Comparison of ENCODE assay signal across 9 mouse cellular contexts in the genomic region with DNA sequence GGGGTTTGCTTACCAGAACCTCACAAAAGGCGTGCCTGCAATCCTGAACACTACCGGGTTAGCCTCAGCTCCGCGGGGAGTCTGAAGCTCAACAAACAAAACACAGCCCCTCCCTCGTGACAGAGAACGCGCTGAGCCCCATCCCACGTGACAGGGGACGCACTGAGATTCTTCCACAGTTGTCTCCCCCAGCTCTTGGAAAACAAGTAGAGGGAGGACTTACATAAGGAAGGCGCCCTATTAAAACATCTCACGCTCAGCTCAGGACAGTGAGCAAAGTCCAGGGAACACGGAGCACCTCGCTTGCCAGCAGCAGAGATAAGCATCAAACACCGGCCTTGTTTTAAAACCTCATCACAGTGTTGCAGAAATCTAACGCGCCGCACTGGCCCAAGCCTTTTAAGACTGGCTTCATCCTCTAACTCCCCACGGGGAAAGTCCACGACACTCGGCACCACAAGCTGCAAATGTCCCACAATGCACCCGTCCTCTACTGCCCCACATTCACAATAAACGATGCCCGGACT. TPM values are rescaled to one million over a fixed set of nuclear protein-coding genes. Genes with fewer than 3 reads are reported as not detected.
A peak's percentile ranks its signal among the peaks of the same experiment; 100 is the strongest.
DNase-seq lines count a peak whose midpoint lies in the region; ATAC-seq and TF ChIP-seq lines count a peak whose summit lies in the region.
"Had no signal": no experiment of that assay in that cellular context is flagged by ENCODE, and none has a peak within 500 bp of the region (broad histone marks: within the 10 kb centered on the region; RNA-seq: fewer than 3 reads in every experiment).

No protein-coding gene starts in this region.

- ATAC-seq in hindbrain, embryonic 11.5 days (ENCODE audit: low FRiP score) = no peak
- no peak for ATAC-seq in limb, embryonic 13.5 days (ENCODE audit: low FRiP score, low read depth)
- no peak for ATAC-seq in stomach, embryonic 15.5 days (ENCODE audit: insufficient read depth, low FRiP score, low read depth)
- no peak for ATAC-seq in activated CD4-positive, CD25-positive, alpha-beta regulatory T cell, adult 4 months

- H3K4me1 ChIP-seq in E14TG2a.4 (replicated peaks; ENCODE audit: low read depth, low read length) (peaks cover 60% of the 10 kb centered on the region), ES-E14 (ENCODE audit: control insufficient read depth in 2 of 2, insufficient read depth in 2 of 2, low read length in 2 of 2, poor library complexity in 1 of 2) (peaks cover 0 to 3% of the 10 kb centered on the region in 2 experiments; a peak in 2 of 4 replicates)
- no peaks in the 10 kb centered on the region for H3K4me1 ChIP-seq in hindbrain, embryonic 11.5 days (replicated peaks; ENCODE audit: control insufficient read depth, insufficient read depth, low read length)
- peaks cover 27% of the 10 kb centered on the region for H3K4me1 ChIP-seq in limb, embryonic 13.5 days
- H3K4me1 ChIP-seq in stomach, embryonic 15.5 days = peaks cover 15% of the 10 kb centered on the region; the same call in 1 of the 2 replicates

- no peaks in the 10 kb centered on the region for H3K27me3 ChIP-seq in E14TG2a.4 (ENCODE audit: insufficient read depth, low read length)
- H3K27me3 ChIP-seq in hindbrain, embryonic 11.5 days (ENCODE audit: control insufficient read depth, insufficient read depth, low read length) = no peaks in the 10 kb centered on the region
- H3K27me3 ChIP-seq in limb, embryonic 13.5 days = no peaks in the 10 kb centered on the region
- H3K27me3 ChIP-seq in stomach, embryonic 15.5 days (replicated peaks) = no peaks in the 10 kb centered on the region
- H3K27me3 ChIP-seq: limb, embryonic 15.5 days had no signal

- H3K4me3 ChIP-seq in E14TG2a.4 (replicated peaks; ENCODE audit: low read length) (peak overlapping the region; percentile 54), ES-E14 (ENCODE audit: insufficient read depth in 1 of 2, low read depth in 1 of 2, low read length in 2 of 2, poor library complexity in 1 of 2, severe bottlenecking in 1 of 2) (peak overlapping the region in 1 of 2 experiments; percentile 54; a peak in 2 of 4 replicates)
- no peak overlapping the region; the same call in 1 of the 2 replicates for H3K4me3 ChIP-seq in hindbrain, embryonic 11.5 days (ENCODE audit: low read depth, low read length)
- no peak overlapping the region for H3K4me3 ChIP-seq in limb, embryonic 13.5 days
- H3K4me3 ChIP-seq in stomach, embryonic 15.5 days (replicated peaks) = no peak overlapping the region
- H3K4me3 ChIP-seq: limb, embryonic 15.5 days had no signal

- 34% methylated on average over 23 of the region's 23 CpGs for WGBS in hindbrain, embryonic 11.5 days
- 36% methylated on average over 23 of the region's 23 CpGs for WGBS in limb, embryonic 13.5 days
- 34% methylated on average over 23 of the region's 23 CpGs for WGBS in stomach, embryonic 15.5 days

- H3K27ac ChIP-seq in ES-E14 (ENCODE audit: insufficient read depth, low read depth, low read length, poor library complexity, severe bottlenecking) = no peak overlapping the region
- no peak overlapping the region for H3K27ac ChIP-seq in hindbrain, embryonic 11.5 days (ENCODE audit: low read depth, low read length)
- no peak overlapping the region for H3K27ac ChIP-seq in limb, embryonic 13.5 days
- H3K27ac ChIP-seq in stomach, embryonic 15.5 days = no peak overlapping the region
- H3K27ac ChIP-seq: limb, embryonic 15.5 days had no signal

- H3K4me2 ChIP-seq in hindbrain, embryonic 11.5 days (replicated peaks; ENCODE audit: low read depth, low read length) = peak overlapping the region; percentile 26
- peak overlapping the region; percentile 5; the same call in 1 of the 2 replicates for H3K4me2 ChIP-seq in limb, embryonic 13.5 days (replicated peaks)
- H3K4me2 ChIP-seq in stomach, embryonic 15.5 days = 0 out of 2 replicates have a peak overlapping the region, but pooled peaks have one; percentile 13
- H3K4me2 ChIP-seq: limb, embryonic 15.5 days had no signal

- H3K9me3 ChIP-seq in E14TG2a.4 (ENCODE audit: low read length) (peaks cover 10% of the 10 kb centered on the region), ES-E14 (ENCODE audit: control insufficient read depth, insufficient read depth, low read depth, low read length) (no peaks in the 10 kb centered on the region)
- H3K9me3 ChIP-seq in hindbrain, embryonic 11.5 days (ENCODE audit: control insufficient read depth, low read length) = no peaks in the 10 kb centered on the region
- H3K9me3 ChIP-seq in limb, embryonic 13.5 days = no peaks in the 10 kb centered on the region
- H3K9me3 ChIP-seq in stomach, embryonic 15.5 days = no peaks in the 10 kb centered on the region
- H3K9me3 ChIP-seq: limb, embryonic 15.5 days had no signal

- peak; percentile 58 for DNase-seq in ES-E14 (ENCODE audit: low read depth, low spot score)
- peak; percentile 19 for DNase-seq in hindbrain, embryonic 11.5 days (ENCODE audit: low spot score)
- DNase-seq in MN1 (ENCODE audit: low spot score) = no peak
- DNase-seq in left cerebral cortex, adult 11 months (ENCODE audit: low spot score) = no peak

- no peak for TF ChIP-seq CTCF in E14TG2a.4 (conservative IDR thresholded peaks at IDR 0.05; ENCODE audit: low read length)

- in situ Hi-C loops in ES-E14 (cut with MboI; ENCODE audit: low sequenced_read_pairs in 2 of 2, unreplicated experiment in 2 of 2) = no loop called here

- 0 out of 2 replicates have a peak overlapping the region, but pooled peaks have one; percentile 13 for H3K9ac ChIP-seq in ES-E14 (ENCODE audit: insufficient read depth, low read depth, low read length, poor library complexity, severe bottlenecking)
- peak overlapping the region; percentile 24; the same call in 1 of the 2 replicates for H3K9ac ChIP-seq in hindbrain, embryonic 11.5 days (ENCODE audit: low read depth, low read length)
- H3K9ac ChIP-seq in limb, embryonic 13.5 days = no peak overlapping the region
- H3K9ac ChIP-seq in stomach, embryonic 15.5 days = no peak overlapping the region
- H3K9ac ChIP-seq: limb, embryonic 15.5 days had no signal

- H3K36me3 ChIP-seq in E14TG2a.4 (ENCODE audit: insufficient read depth, low read length) (peaks cover 11% of the 10 kb centered on the region), ES-E14 (ENCODE audit: control insufficient read depth, insufficient read depth, low read length, poor library complexity, severe bottlenecking) (no peaks in the 10 kb centered on the region; the same call in 1 of the 2 replicates)
- H3K36me3 ChIP-seq in hindbrain, embryonic 11.5 days (ENCODE audit: control insufficient read depth, insufficient read depth, low read length) = 0 out of 2 replicates have a peak, but pooled peaks cover 2% of the 10 kb centered on the region
- peaks cover 37% of the 10 kb centered on the region for H3K36me3 ChIP-seq in limb, embryonic 13.5 days
- H3K36me3 ChIP-seq in stomach, embryonic 15.5 days = peaks cover 13% of the 10 kb centered on the region

TF ChIP-seq in ES-E14, 5 proteins besides CTCF, POLR2A, EP300 and RAD21:
- TF ChIP-seq MAFK (IDR thresholded peaks at IDR 0.05; ENCODE audit: insufficient read depth, low read depth, low read length) (no peak), ZNF384 (IDR thresholded peaks at IDR 0.05; ENCODE audit: low read depth, low read length) (no peak), HCFC1 (IDR thresholded peaks at IDR 0.05; ENCODE audit: borderline replicate concordance, insufficient read depth, low read length) (no peak), CHD2 (IDR thresholded peaks at IDR 0.05; ENCODE audit: low read depth, low read length) (no peak), ZC3H11A (IDR thresholded peaks at IDR 0.05; ENCODE audit: borderline replicate concordance, low read depth, low read length) (no peak)

RNA-seq across cellular contexts. Expression of gene Marc1, which starts 16.1 kb away (rescaled TPM):
- 0.18 TPM in 1 of 2 replicates, not detected in the other for total RNA-seq in ES-E14 (2012; rRNA removed)
- polyA plus RNA-seq in hindbrain, embryonic 11.5 days (2014; fragmentation: Nextera tagmentation; extraction: Ambion mirVana) = 0.21 and 0.26 TPM in 2 replicates
- 0.11 and 0.14 TPM in 2 replicates for polyA plus RNA-seq in limb, embryonic 13.5 days (2015; fragmentation: Nextera tagmentation; extraction: Ambion mirVana)
- polyA plus RNA-seq in stomach, embryonic 15.5 days (2015; fragmentation: Nextera tagmentation; extraction: Ambion mirVana) = 0.83 and 2.0 TPM in 2 replicates
- not detected for polyA plus RNA-seq in activated CD4-positive, CD25-positive, alpha-beta regulatory T cell, adult 4 months (2017; shearing (Covaris generic))

RNA-seq across cellular contexts. Expression of gene Marc2, which starts 19.0 kb away (rescaled TPM):
- 58.1 and 76.4 TPM in 2 replicates for total RNA-seq in ES-E14 (2012; rRNA removed)
- polyA plus RNA-seq in hindbrain, embryonic 11.5 days (2014; fragmentation: Nextera tagmentation; extraction: Ambion mirVana) = 109 and 114 TPM in 2 replicates
- 167 and 203 TPM in 2 replicates for polyA plus RNA-seq in limb, embryonic 13.5 days (2015; fragmentation: Nextera tagmentation; extraction: Ambion mirVana)
- 256 and 262 TPM in 2 replicates for polyA plus RNA-seq in stomach, embryonic 15.5 days (2015; fragmentation: Nextera tagmentation; extraction: Ambion mirVana)
- polyA plus RNA-seq in activated CD4-positive, CD25-positive, alpha-beta regulatory T cell, adult 4 months (2017; shearing (Covaris generic)) = 10 to 100 TPM; 31.5 to 33.8 TPM

RNA-seq across cellular contexts. Expression of gene C130074G19Rik, which starts 55.8 kb away (rescaled TPM):
- 1.4 and 1.6 TPM in 2 replicates for total RNA-seq in ES-E14 (2012; rRNA removed)
- polyA plus RNA-seq in hindbrain, embryonic 11.5 days (2014; fragmentation: Nextera tagmentation; extraction: Ambion mirVana) = 0.86 and 0.96 TPM in 2 replicates
- 1.1 and 1.6 TPM in 2 replicates for polyA plus RNA-seq in limb, embryonic 13.5 days (2015; fragmentation: Nextera tagmentation; extraction: Ambion mirVana)
- 2.0 and 2.5 TPM in 2 replicates for polyA plus RNA-seq in stomach, embryonic 15.5 days (2015; fragmentation: Nextera tagmentation; extraction: Ambion mirVana)
- polyA plus RNA-seq in activated CD4-positive, CD25-positive, alpha-beta regulatory T cell, adult 4 months (2017; shearing (Covaris generic)) = not detected

Comparison
In these comparisons a context has a peak if more than half of its experiments do, and no peak if none do; other contexts are left out.
1. DNase-seq: peak in ES-E14 (single experiment) and hindbrain, embryonic 11.5 days (single experiment); none in MN1 (single experiment) and left cerebral cortex, adult 11 months (single experiment).
2. H3K9ac ChIP-seq: peak in ES-E14 (single experiment) and hindbrain, embryonic 11.5 days (single experiment); none in limb, embryonic 13.5 days (single experiment) and stomach, embryonic 15.5 days (single experiment).
3. Peak in every context shown above with its lines, with median percentiles within 50 percentile points of each other: H3K4me2 ChIP-seq.